Mouse (Mus musculus) neural tube, embryonic 12.5 days (tissue): Measurements from ENCODE around the gene Aldh18a1. TPM values are rescaled to one million over a fixed set of nuclear protein-coding genes. Genes with fewer than 3 reads are reported as not detected.

Experiments
- ATAC-seq: fragments of 200-750 bp; cut with Nextera tagmentation; 2 replicates; pipeline ENCODE4 v1.8.0; 2017; ENCODE audit warnings: low read depth, mild to moderate bottlenecking, moderate TSS enrichment, moderate library complexity; ENCODE audit not compliant: low FRiP score
- H3K27ac ChIP-seq: fragments of 300-500 bp; sonication (generic); 2 replicates; pipeline ENCODE4 v1.5.1; 2016
- H3K27me3 ChIP-seq: fragments of 300-500 bp; sonication (generic); replicated peaks from 2 replicates; pipeline ENCODE4 v1.6.1; 2016; ENCODE audit warnings: mild to moderate bottlenecking
- H3K36me3 ChIP-seq: fragments of 300-500 bp; sonication (generic); 2 replicates; pipeline ENCODE4 v1.6.1; 2016; ENCODE audit warnings: mild to moderate bottlenecking
- H3K4me1 ChIP-seq: fragments of 300-500 bp; sonication (generic); 2 replicates; pipeline ENCODE4 v1.6.1; 2016
- H3K4me2 ChIP-seq: fragments of 300-500 bp; sonication (generic); replicated peaks from 2 replicates; pipeline ENCODE4 v1.6.1; 2016; ENCODE audit warnings: mild to moderate bottlenecking
- H3K4me3 ChIP-seq: fragments of 300-500 bp; sonication (generic); 2 replicates; pipeline ENCODE4 v1.5.1; 2016
- H3K9ac ChIP-seq: fragments of 300-500 bp; sonication (generic); 2 replicates; pipeline ENCODE4 v1.6.1; 2016; ENCODE audit warnings: mild to moderate bottlenecking
- H3K9me3 ChIP-seq: fragments of 300-500 bp; sonication (generic); 2 replicates; pipeline ENCODE4 v1.6.1; 2016; ENCODE audit warnings: mild to moderate bottlenecking
- WGBS: fragments of 180-500 bp; shearing (Covaris S2); methylation state at CpG from one replicate; pipeline ENCODE4 v1.1.7; 2016; 5-methylcytosine and 5-hydroxymethylcytosine counted together
- polyA plus RNA-seq: library from polyadenylated mRNA; unstranded; fragments of >200 nt; fragmentation: Nextera tagmentation; extraction: Ambion mirVana; gene quantifications from 2 replicates; pipeline ENCODE4 v1.2.1, GENCODE M21; 2016

Gene Aldh18a1
- polyA plus RNA-seq, 1 experiment from 2014 or later = 76.2 TPM

DNA sequence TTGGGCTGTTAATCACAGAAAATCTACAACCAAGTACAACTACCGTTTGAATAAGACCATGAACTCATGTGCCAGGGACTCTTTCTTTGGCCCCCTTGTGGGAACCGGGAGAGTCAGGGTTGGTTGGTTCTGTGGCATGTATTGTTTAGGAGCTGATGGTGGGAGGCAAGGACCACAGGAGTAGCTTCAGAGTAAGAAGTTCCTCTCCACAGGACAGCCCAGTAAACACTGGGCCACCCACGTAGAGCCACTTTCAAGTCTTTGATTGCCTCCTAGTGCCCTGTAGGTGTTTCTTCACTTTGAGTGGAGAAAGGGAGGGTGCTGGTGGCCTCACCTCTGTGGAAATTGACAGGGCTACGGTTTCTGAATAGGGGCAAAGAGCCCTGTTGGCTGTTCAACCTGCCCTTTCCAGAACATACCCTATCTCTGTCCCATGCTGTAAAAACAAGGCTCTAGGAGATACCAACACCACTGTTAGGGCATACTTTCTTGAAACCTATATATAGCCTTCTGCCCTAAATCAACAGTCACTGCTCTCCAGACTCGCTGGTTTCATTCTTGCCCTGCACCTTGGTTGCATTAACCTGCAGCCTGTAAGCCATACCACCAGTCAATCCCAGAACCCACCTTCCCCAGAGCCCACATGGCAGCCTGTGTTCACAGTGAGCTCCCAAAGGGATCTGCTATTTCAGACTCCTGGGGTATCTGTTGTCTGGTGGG, 39.3 kb downstream of the Aldh18a1 start:
- H3K27ac ChIP-seq = no peak overlapping the region
- H3K4me1 ChIP-seq = no peaks in the 10 kb centered on the region
- ATAC-seq = no peak
- no peaks in the 10 kb centered on the region for H3K9me3 ChIP-seq
- H3K9ac ChIP-seq = no peak overlapping the region
- no peak overlapping the region for H3K4me2 ChIP-seq
- H3K36me3 ChIP-seq = peaks cover 43% of the 10 kb centered on the region
- H3K27me3 ChIP-seq = no peaks in the 10 kb centered on the region
- WGBS = 23% methylated on average over 5 of the region's 5 CpGs
- no peak overlapping the region for H3K4me3 ChIP-seq

DNA sequence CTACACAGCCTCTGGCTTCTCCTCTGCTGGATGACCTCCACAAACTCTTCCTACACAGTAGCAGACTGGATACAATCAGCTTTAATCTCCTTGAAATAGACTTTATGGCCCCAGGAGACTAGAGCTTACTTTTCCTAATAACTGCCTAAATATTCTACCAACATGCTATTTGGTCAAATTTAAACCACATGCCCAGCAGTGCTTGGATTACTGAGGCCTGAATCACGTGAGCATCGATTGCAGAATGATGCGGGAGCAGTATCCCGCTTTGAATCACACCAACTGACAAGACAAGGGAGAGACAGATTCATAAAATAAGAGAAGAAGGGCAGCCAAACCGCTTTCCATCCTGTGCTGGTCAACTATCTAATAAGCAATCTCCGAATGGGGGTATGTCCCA, 39.9 kb downstream of the Aldh18a1 start:
- Histone ChIP-seq H3K36me3 (peaks cover 37% of the 10 kb centered on the region), H3K4me3 (no peak overlapping the region), H3K27ac (no peak overlapping the region), H3K4me1 (no peaks in the 10 kb centered on the region), H3K4me2 (no peak overlapping the region), H3K9me3 (no peaks in the 10 kb centered on the region), H3K27me3 (no peaks in the 10 kb centered on the region), H3K9ac (no peak overlapping the region)
- WGBS = 85% methylated on average over 6 of the region's 6 CpGs
- ATAC-seq = no peak

GRCm38 (mm10) chr19:40544856-40545255, 43.4 kb downstream of the Aldh18a1 start:
- no peaks in the 10 kb centered on the region for H3K4me1 ChIP-seq
- peaks cover 5% of the 10 kb centered on the region for H3K36me3 ChIP-seq
- H3K9me3 ChIP-seq = no peaks in the 10 kb centered on the region
- no peak overlapping the region for H3K27ac ChIP-seq
- ATAC-seq = peak; percentile 66; the same call in 1 of the 2 replicates
- 4% methylated on average over 3 of the region's 3 CpGs for WGBS
- H3K9ac ChIP-seq = no peak overlapping the region
- no peak overlapping the region for H3K4me2 ChIP-seq
- no peak overlapping the region for H3K4me3 ChIP-seq
- no peaks in the 10 kb centered on the region for H3K27me3 ChIP-seq

- no peaks in the 10 kb centered on the region for H3K27me3 ChIP-seq
- no peak overlapping the region for H3K4me2 ChIP-seq
- no peak for ATAC-seq
- WGBS = 82% methylated on average over 7 of the region's 7 CpGs
- no peak overlapping the region for H3K27ac ChIP-seq
- H3K4me3 ChIP-seq = no peak overlapping the region
- no peaks in the 10 kb centered on the region for H3K4me1 ChIP-seq
- no peak overlapping the region for H3K9ac ChIP-seq
- H3K36me3 ChIP-seq = no peaks in the 10 kb centered on the region
- no peaks in the 10 kb centered on the region for H3K9me3 ChIP-seq
Observed at GRCm38 (mm10) chr19:40542776-40543175, 45.5 kb downstream of the Aldh18a1 start.

GRCm38 (mm10) chr19:40536526-40536925, 51.7 kb downstream of the Aldh18a1 start:
- Histone ChIP-seq H3K9me3 (no peaks in the 10 kb centered on the region), H3K27ac (no peak overlapping the region), H3K4me3 (no peak overlapping the region), H3K27me3 (no peaks in the 10 kb centered on the region), H3K4me1 (no peaks in the 10 kb centered on the region), H3K9ac (no peak overlapping the region), H3K36me3 (no peaks in the 10 kb centered on the region), H3K4me2 (no peak overlapping the region)
- 90% methylated on average over 6 of the region's 6 CpGs for WGBS
- ATAC-seq = no peak

DNA sequence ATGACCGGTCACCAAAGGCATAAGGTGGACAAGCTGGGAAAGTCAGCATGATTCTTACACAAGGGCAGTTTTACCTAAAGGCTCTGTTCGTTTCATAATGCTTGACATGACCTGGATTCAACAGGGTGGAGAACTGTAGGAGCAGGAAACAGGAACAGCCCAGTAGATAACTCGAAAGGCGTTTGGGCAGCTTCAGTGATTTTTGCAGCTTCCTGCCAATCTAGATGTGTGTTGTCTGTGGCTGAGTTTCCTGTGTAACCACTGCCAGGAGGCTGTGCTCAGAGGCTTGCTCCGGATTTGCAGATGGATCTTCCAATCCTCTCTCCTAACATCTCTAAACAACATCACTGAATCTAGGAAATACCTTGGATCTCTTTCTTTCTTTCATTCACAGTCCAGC, 55.7 kb downstream of the Aldh18a1 start:
- no peak overlapping the region for H3K9ac ChIP-seq
- H3K9me3 ChIP-seq = no peaks in the 10 kb centered on the region
- no peak overlapping the region for H3K27ac ChIP-seq
- WGBS = 88% methylated on average over 5 of the region's 5 CpGs
- H3K4me3 ChIP-seq = no peak overlapping the region
- no peaks in the 10 kb centered on the region for H3K4me1 ChIP-seq
- no peaks in the 10 kb centered on the region for H3K27me3 ChIP-seq
- no peaks in the 10 kb centered on the region for H3K36me3 ChIP-seq
- no peak overlapping the region for H3K4me2 ChIP-seq
- no peak for ATAC-seq

- Histone ChIP-seq H3K4me2 (no peak overlapping the region), H3K4me3 (no peak overlapping the region), H3K4me1 (no peaks in the 10 kb centered on the region), H3K36me3 (no peaks in the 10 kb centered on the region), H3K9me3 (no peaks in the 10 kb centered on the region), H3K27ac (no peak overlapping the region), H3K27me3 (no peaks in the 10 kb centered on the region), H3K9ac (no peak overlapping the region)
- ATAC-seq = no peak
- WGBS = 93% methylated on average over 2 of the region's 2 CpGs
Observed at GRCm38 (mm10) chr19:40530323-40530722, 57.9 kb downstream of the Aldh18a1 start.

- Histone ChIP-seq H3K9me3 (no peaks in the 10 kb centered on the region), H3K36me3 (no peaks in the 10 kb centered on the region), H3K4me1 (no peaks in the 10 kb centered on the region), H3K4me2 (no peak overlapping the region), H3K4me3 (no peak overlapping the region), H3K9ac (no peak overlapping the region), H3K27ac (no peak overlapping the region), H3K27me3 (no peaks in the 10 kb centered on the region)
- no peak for ATAC-seq
Observed at GRCm38 (mm10) chr19:40528254-40528653, 60.0 kb downstream of the Aldh18a1 start.

GRCm38 (mm10) chr19:40526367-40527014, 61.8 kb downstream of the Aldh18a1 start:
- Histone ChIP-seq H3K36me3 (no peaks in the 10 kb centered on the region), H3K27ac (no peak overlapping the region), H3K27me3 (no peaks in the 10 kb centered on the region), H3K9me3 (no peaks in the 10 kb centered on the region), H3K9ac (no peak overlapping the region), H3K4me1 (no peaks in the 10 kb centered on the region), H3K4me3 (no peak overlapping the region), H3K4me2 (no peak overlapping the region)
- 86% methylated on average over 9 of the region's 9 CpGs for WGBS
- no peak for ATAC-seq

DNA sequence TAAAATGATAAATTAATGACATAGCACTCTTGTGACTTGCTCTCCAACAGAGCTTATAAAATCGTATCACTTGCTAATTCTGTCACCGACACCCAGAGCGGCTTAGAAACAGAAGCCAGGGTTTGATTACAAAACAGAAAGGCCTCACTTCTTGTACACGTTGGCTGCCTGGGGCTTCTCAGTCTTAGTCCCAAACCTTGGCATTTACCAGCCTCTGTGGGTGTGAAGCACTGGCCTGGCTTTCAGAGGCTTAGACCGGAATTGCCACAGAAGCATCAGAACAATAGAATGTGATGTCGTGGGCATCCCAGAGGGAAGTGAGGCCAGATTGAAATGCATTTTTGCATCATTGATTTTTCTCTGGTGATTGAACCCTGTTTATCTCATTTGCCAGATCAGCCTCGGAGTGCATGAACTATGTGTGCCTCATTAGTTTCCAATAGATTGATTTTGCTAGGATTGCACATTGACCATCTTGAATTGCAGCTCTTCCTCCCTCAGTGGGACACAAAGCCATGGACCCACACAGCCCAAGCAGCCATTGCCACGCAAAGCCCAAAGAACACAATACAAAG, 64.7 kb downstream of the Aldh18a1 start:
- Histone ChIP-seq H3K9me3 (no peaks in the 10 kb centered on the region), H3K27me3 (no peaks in the 10 kb centered on the region), H3K4me3 (no peak overlapping the region), H3K4me2 (no peak overlapping the region), H3K27ac (no peak overlapping the region), H3K4me1 (peaks cover 3% of the 10 kb centered on the region; the same call in 1 of the 2 replicates), H3K9ac (no peak overlapping the region), H3K36me3 (no peaks in the 10 kb centered on the region)
- WGBS = 70% methylated on average over 8 of the region's 8 CpGs
- no peak for ATAC-seq

GRCm38 (mm10) chr19:40520403-40520802, 67.9 kb downstream of the Aldh18a1 start:
- Histone ChIP-seq H3K27ac (no peak overlapping the region), H3K9me3 (no peaks in the 10 kb centered on the region), H3K4me3 (no peak overlapping the region), H3K27me3 (no peaks in the 10 kb centered on the region), H3K9ac (no peak overlapping the region), H3K4me2 (no peak overlapping the region), H3K4me1 (peaks cover 3% of the 10 kb centered on the region; the same call in 1 of the 2 replicates), H3K36me3 (no peaks in the 10 kb centered on the region)
- 90% methylated on average over 5 of the region's 5 CpGs for WGBS
- no peak for ATAC-seq

DNA sequence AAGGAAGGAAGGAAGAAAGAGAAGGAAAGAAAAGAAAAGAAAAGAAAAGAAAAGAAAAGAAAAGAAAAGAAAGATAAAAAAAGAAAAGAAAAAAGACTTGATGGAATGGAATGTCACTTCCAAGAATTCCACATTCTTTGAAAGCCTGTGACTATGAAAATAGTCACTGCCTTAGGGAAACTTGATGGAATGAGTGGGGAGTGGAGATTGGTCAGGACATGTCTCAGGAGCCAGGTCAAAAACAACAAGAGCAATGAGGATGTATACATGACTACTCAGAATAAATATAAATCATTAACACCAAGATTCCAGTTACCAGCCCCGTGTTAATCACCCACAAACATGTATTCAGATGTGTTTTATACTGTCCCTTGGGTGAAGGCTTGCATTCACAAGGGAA, 69.6 kb downstream of the Aldh18a1 start:
- H3K4me2 ChIP-seq = no peak overlapping the region
- no peaks in the 10 kb centered on the region for H3K36me3 ChIP-seq
- WGBS = 80% methylated on average over 1 of the region's 1 CpGs
- peaks cover 3% of the 10 kb centered on the region; the same call in 1 of the 2 replicates for H3K4me1 ChIP-seq
- H3K4me3 ChIP-seq = no peak overlapping the region
- H3K27me3 ChIP-seq = no peaks in the 10 kb centered on the region
- no peak for ATAC-seq
- no peak overlapping the region for H3K27ac ChIP-seq
- H3K9me3 ChIP-seq = no peaks in the 10 kb centered on the region
- no peak overlapping the region for H3K9ac ChIP-seq
